Mouse (Mus musculus) liver, embryonic 14.5 days (tissue): Measurements from ENCODE around the gene H2afy.

ENCODE experiments used
- CTCF ChIP-seq: IDR thresholded peaks from 2 replicates; pipeline ENCODE4 v1.5.1; 2016; ENCODE audit warnings: antibody characterized with exemption, low read depth, control low read depth
- EP300 ChIP-seq: IDR thresholded peaks from 2 replicates; pipeline ENCODE4 v1.6.1; 2016; ENCODE audit warnings: antibody characterized with exemption, low read depth

GRCm38 (mm10) chr13:56139167-56139751 is 3.1 kb upstream of the H2afy start:
- no peak for TF ChIP-seq CTCF
- TF ChIP-seq EP300, result no peak
